Mouse (Mus musculus) spleen, postnatal 14 days (tissue): ENCODE results near the gene Dnaaf3.

Experiments
- DNase-seq, 2 experiments: peaks; one replicate each; pipeline ENCODE4 v3.0.0; 2021 to 2022; ENCODE audit warnings: low spot score in 2 of 2

The Dnaaf3 gene

GRCm38 (mm10) chr7:4500892-4501471, 31.3 kb downstream of the Dnaaf3 start:
- peak; percentile 42 to 44 for DNase-seq

GRCm38 (mm10) chr7:4499034-4499433, 33.2 kb downstream of the Dnaaf3 start:
- DNase-seq, result no peak

GRCm38 (mm10) chr7:4498251-4498650, 34.0 kb downstream of the Dnaaf3 start:
- no peak for DNase-seq

GRCm38 (mm10) chr7:4497271-4497903, 34.9 kb downstream of the Dnaaf3 start:
- DNase-seq, result no peak

- no peak for DNase-seq
Measured at GRCm38 (mm10) chr7:4496468-4496867, 35.8 kb downstream of the Dnaaf3 start.

- DNase-seq, result no peak
Measured at GRCm38 (mm10) chr7:4493991-4494390, 38.3 kb downstream of the Dnaaf3 start.

- no peak for DNase-seq
Measured at GRCm38 (mm10) chr7:4492284-4493224, 39.7 kb downstream of the Dnaaf3 start.

GRCm38 (mm10) chr7:4491308-4491707, 40.9 kb downstream of the Dnaaf3 start:
- no peak for DNase-seq

GRCm38 (mm10) chr7:4482281-4482680, 50.0 kb downstream of the Dnaaf3 start:
- no peak for DNase-seq

- no peak for DNase-seq
Measured at GRCm38 (mm10) chr7:4479674-4480073, 52.6 kb downstream of the Dnaaf3 start.

- no peak for DNase-seq
Measured at GRCm38 (mm10) chr7:4478796-4479291, 53.4 kb downstream of the Dnaaf3 start.

GRCm38 (mm10) chr7:4478021-4478795, 54.0 kb downstream of the Dnaaf3 start:
- DNase-seq, result no peak

- no peak for DNase-seq
Measured at GRCm38 (mm10) chr7:4473940-4474339, 58.3 kb downstream of the Dnaaf3 start.
